Mouse (Mus musculus) liver, embryonic 14.5 days (tissue): Measurements from ENCODE around the gene 4930426L09Rik. TPM values are rescaled to one million over a fixed set of nuclear protein-coding genes. Genes with fewer than 3 reads are reported as not detected.
A peak's percentile ranks its signal among the peaks of the same experiment; 100 is the strongest.

Experiments
- ATAC-seq: fragments of 200-750 bp; cut with Nextera tagmentation; 2 replicates; pipeline ENCODE4 v1.8.0; 2017; ENCODE audit warnings: moderate number of reproducible peaks, mild to moderate bottlenecking, moderate library complexity; ENCODE audit not compliant: insufficient read depth
- DNase-seq, 3 experiments: peaks; one replicate each; pipeline ENCODE4 v3.0.0-alpha.2; 2012 to 2013; ENCODE audit warnings: low read depth in 3 of 3, low spot score in 3 of 3
- H3K27ac ChIP-seq: fragments of 300-500 bp; sonication (generic); 2 replicates; pipeline ENCODE4 v1.5.1; 2014; ENCODE audit warnings: moderate library complexity, mild to moderate bottlenecking, control low read depth, inconsistent platforms
- H3K27me3 ChIP-seq: fragments of 300-500 bp; sonication (generic); 2 replicates; pipeline ENCODE4 v1.6.1; 2014; ENCODE audit warnings: mild to moderate bottlenecking, low read length, moderate library complexity; ENCODE audit not compliant: control insufficient read depth, insufficient read depth
- H3K36me3 ChIP-seq: fragments of 300-500 bp; sonication (generic); replicated peaks from 2 replicates; pipeline ENCODE4 v1.6.1; 2014; ENCODE audit warnings: low read depth; ENCODE audit not compliant: control insufficient read depth, insufficient read depth
- H3K4me1 ChIP-seq, 2 experiments: fragments of 200-500 bp in 1 of 2; fragments of 300-500 bp in 1 of 2; sonication (generic) in 1 of 2; replicated peaks; 2 replicates each; pipeline ENCODE4 v1.6.1; 2012 to 2014; ENCODE audit warnings: antibody characterized with exemption in 1 of 2, inconsistent platforms in 1 of 2, low read length in 1 of 2; ENCODE audit not compliant: control insufficient read depth in 2 of 2, insufficient read depth in 2 of 2
- H3K4me2 ChIP-seq: fragments of 300-500 bp; sonication (generic); 2 replicates; pipeline ENCODE4 v1.6.1; 2014; ENCODE audit warnings: low read depth, mild to moderate bottlenecking, control low read depth, moderate library complexity
- H3K4me3 ChIP-seq, 2 experiments: fragments of 200-500 bp in 1 of 2; fragments of 300-500 bp in 1 of 2; sonication (generic) in 1 of 2; 2 replicates each; pipeline ENCODE4 v1.5.1; 2012 to 2014; ENCODE audit warnings: low read depth in 2 of 2, low read length in 2 of 2, mild to moderate bottlenecking in 2 of 2, control low read depth in 1 of 2, inconsistent platforms in 1 of 2, moderate library complexity in 1 of 2; ENCODE audit not compliant: insufficient read depth in 1 of 2
- H3K9ac ChIP-seq: fragments of 300-500 bp; sonication (generic); replicated peaks from 2 replicates; pipeline ENCODE4 v1.6.1; 2014; ENCODE audit warnings: mild to moderate bottlenecking, control low read depth, moderate library complexity
- H3K9me3 ChIP-seq: fragments of 300-500 bp; sonication (generic); 2 replicates; pipeline ENCODE4 v1.6.1; 2016; ENCODE audit warnings: low read length, mixed read lengths; ENCODE audit not compliant: control insufficient read depth
- CTCF ChIP-seq: IDR thresholded peaks from 2 replicates; pipeline ENCODE4 v1.5.1; 2016; ENCODE audit warnings: antibody characterized with exemption, low read depth, control low read depth
- EP300 ChIP-seq: IDR thresholded peaks from 2 replicates; pipeline ENCODE4 v1.6.1; 2016; ENCODE audit warnings: antibody characterized with exemption, low read depth
- WGBS: fragments of 180-500 bp; shearing (Covaris S2); extraction: QIAGEN DNeasy Blood & Tissue Kit; methylation state at CpG from one replicate; pipeline ENCODE4 v1.1.7; 2014; ENCODE audit not compliant: insufficient replicate concordance; 5-methylcytosine and 5-hydroxymethylcytosine counted together
- polyA plus RNA-seq, 2 experiments: library from polyadenylated mRNA; depleted of rRNA in 1 of 2; stranded (reverse) in 1 of 2; unstranded in 1 of 2; fragments of >200 nt; fragmentation: Nextera tagmentation in 1 of 2; extraction: Ambion mirVana in 1 of 2; gene quantifications; 2 replicates each; pipeline versions ENCODE4 v1.2.1 to v1.2.3; 2012 to 2014

4930426L09Rik gene
- polyA plus RNA-seq, 2 experiments = 0.22 to 0.28 TPM

- H3K9ac ChIP-seq = peak overlapping the region; percentile 34; the same call in 1 of the 2 replicates
- peak overlapping the region; percentile 56 for H3K4me2 ChIP-seq
- H3K27me3 ChIP-seq = no peaks in the 10 kb centered on the region
- peaks cover 2% of the 10 kb centered on the region; the same call in 1 of the 2 replicates for H3K9me3 ChIP-seq
- peaks cover 34 to 36% of the 10 kb centered on the region in 2 experiments for H3K4me1 ChIP-seq
- DNase-seq (peak; percentile 70 to 75 (median 72)), ATAC-seq (peak; percentile 82)
- H3K4me3 ChIP-seq = peak overlapping the region in 1 of 2 experiments; percentile 21; a peak in 3 of 4 replicates
- WGBS = 19% methylated on average over 7 of the region's 7 CpGs
- TF ChIP-seq CTCF (no peak), EP300 (peak; percentile 92)
- no peaks in the 10 kb centered on the region for H3K36me3 ChIP-seq
- H3K27ac ChIP-seq = peak overlapping the region; percentile 78
Measured at GRCm38 (mm10) chr2:18992512-18993510, 5.3 kb upstream of the 4930426L09Rik start.

- H3K27ac ChIP-seq = peak overlapping the region; percentile 88
- DNase-seq (no peak), ATAC-seq (no peak)
- peak overlapping the region; percentile 95 for H3K9ac ChIP-seq
- WGBS = under 1% methylated on average over 25 of the region's 25 CpGs
- no peaks in the 10 kb centered on the region for H3K36me3 ChIP-seq
- H3K9me3 ChIP-seq = peaks cover under 1% of the 10 kb centered on the region; the same call in 1 of the 2 replicates
- H3K27me3 ChIP-seq = no peaks in the 10 kb centered on the region
- TF ChIP-seq CTCF (no peak; the same call in 1 of the 2 replicates), EP300 (no peak)
- peak overlapping the region; percentile 93 for H3K4me2 ChIP-seq
- peaks cover 37 to 44% of the 10 kb centered on the region in 2 experiments for H3K4me1 ChIP-seq
- H3K4me3 ChIP-seq = peak overlapping the region; percentile 83 to 85
Measured at GRCm38 (mm10) chr2:18996451-18997211, 1.5 kb upstream of the 4930426L09Rik start.

- peak overlapping the region; percentile 95 for H3K9ac ChIP-seq
- peak overlapping the region; percentile 83 to 85 for H3K4me3 ChIP-seq
- ATAC-seq = peak; percentile 72
- no peaks in the 10 kb centered on the region for H3K36me3 ChIP-seq
- peaks cover 31 to 36% of the 10 kb centered on the region in 2 experiments for H3K4me1 ChIP-seq
- DNase-seq = no peak
- WGBS = under 1% methylated on average over 46 of the region's 46 CpGs
- TF ChIP-seq EP300 (no peak), CTCF (no peak)
- no peaks in the 10 kb centered on the region for H3K9me3 ChIP-seq
- no peaks in the 10 kb centered on the region for H3K27me3 ChIP-seq
- peak overlapping the region; percentile 93 for H3K4me2 ChIP-seq
- peak overlapping the region; percentile 88 for H3K27ac ChIP-seq
Measured at GRCm38 (mm10) chr2:18997387-18997971, 664 bp upstream of the 4930426L09Rik start.

- peaks cover 14 to 18% of the 10 kb centered on the region in 2 experiments for H3K4me1 ChIP-seq
- H3K4me2 ChIP-seq = no peak overlapping the region
- no peak overlapping the region for H3K27ac ChIP-seq
- H3K4me3 ChIP-seq = no peak overlapping the region
- H3K27me3 ChIP-seq = no peaks in the 10 kb centered on the region
- no peak for DNase-seq
- H3K9me3 ChIP-seq = no peaks in the 10 kb centered on the region
- H3K9ac ChIP-seq = no peak overlapping the region
- TF ChIP-seq EP300 (no peak), CTCF (no peak)
- WGBS = 11% methylated on average over 2 of the region's 2 CpGs
- ATAC-seq = no peak
- no peaks in the 10 kb centered on the region for H3K36me3 ChIP-seq
Measured at GRCm38 (mm10) chr2:18999395-18999794, 1.3 kb downstream of the 4930426L09Rik start.
